Mouse (Mus musculus) right cerebral cortex, adult 2 months (tissue): ENCODE measurements around the gene Suclg2.

Experiments
- DNase-seq, 2 experiments: peaks; one replicate each; pipeline ENCODE4 v3.0.0; 2021 to 2022; ENCODE audit warnings: low spot score in 2 of 2

Gene Suclg2

DNA sequence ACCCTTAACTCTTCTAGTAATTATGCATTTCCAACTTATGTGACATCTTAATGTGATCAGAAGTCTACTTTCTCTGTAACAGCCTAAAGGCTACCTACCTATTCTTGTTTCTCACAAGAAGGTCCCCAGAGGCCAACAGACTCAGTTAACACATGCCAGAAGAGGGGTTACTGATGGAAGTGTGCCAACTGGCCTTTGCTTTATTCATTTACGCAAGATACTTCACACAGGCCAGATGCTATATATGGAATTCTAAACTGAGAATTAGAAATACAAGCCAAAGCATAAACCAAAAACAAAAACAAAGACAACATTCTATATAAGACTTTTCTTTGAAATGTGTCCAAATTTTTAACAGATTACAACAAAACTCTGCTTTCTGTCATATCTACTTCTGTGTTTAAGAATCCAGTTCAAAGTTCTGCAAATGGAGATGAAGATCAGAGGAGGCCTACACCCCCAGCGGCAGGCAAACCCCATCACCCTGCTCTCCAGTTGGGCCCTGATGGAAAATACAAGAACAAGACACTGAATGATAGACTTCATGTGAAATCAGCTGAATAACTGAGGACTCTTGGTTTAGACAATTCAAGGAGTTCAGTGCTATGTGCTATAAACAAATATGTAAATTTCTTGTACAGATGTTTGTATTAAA lies 155.1 kb downstream of the Suclg2 start:
- no peak for DNase-seq

DNA sequence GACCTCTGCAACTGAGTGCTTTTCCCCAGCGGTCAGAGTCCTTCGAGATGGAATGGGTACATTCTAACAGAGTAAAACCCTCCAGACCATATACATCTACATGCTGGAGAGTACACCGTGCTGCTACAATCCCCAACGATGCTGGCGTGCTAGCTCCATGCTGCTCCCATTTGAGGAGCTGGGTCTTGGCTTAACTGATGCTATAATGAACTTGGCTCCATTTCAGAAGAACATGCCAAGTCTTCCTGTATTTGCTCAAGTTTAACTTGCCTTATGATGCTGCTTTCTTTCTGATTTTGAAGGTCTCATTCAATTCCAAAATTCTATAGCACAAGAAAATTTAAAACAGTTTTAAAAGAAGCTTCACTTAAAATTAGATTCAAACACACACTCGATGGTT lies 162.3 kb downstream of the Suclg2 start:
- no peak for DNase-seq

DNA sequence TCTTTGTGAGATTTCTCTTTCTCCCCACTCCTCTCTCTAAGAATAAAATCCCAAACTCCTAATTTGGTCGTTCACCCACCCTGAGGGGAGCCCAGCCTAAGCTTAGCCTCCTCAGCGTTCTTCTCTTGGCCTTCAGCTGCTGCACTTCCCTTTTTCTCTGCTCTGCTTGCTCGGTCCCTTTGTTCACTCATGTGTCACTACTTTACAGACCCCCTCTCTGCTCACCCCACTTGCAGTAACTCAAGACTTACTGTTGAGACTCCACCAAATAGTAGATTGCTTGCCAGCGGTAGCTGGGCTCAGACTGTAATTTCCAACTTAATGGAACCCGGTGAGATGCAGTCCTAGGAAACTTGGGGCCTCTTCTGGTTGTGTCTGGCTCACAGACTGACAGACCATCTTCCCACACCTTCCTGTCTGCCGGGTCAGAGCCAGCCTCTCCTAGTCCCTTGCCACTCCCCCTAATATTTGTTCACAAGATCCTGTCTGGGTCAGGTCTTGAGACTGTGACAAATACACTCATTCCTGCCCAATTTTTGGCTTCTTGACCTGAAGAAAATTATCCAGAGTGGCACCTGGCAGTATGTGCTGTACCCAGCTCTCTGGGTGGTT lies 166.2 kb downstream of the Suclg2 start:
- no peak for DNase-seq

DNA sequence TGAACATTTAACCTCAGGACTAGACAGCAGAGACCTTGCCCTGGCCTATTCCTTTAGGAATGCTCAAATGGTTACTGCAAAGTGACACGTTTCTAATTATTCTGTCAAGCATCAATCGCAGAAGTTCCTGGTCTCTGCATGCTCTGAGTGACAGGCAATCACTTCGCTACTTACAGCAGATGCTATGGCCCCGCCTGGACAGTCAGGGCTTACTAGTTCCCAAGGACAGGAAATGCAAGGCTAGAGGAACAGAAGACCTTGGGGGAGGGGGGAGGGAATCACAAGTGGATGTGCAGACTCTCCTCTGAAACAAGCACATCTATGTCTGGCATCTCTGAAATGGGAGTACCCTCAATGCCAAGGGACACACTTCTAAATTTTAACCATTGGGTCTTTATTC lies 167.6 kb downstream of the Suclg2 start:
- DNase-seq: no peak

DNA sequence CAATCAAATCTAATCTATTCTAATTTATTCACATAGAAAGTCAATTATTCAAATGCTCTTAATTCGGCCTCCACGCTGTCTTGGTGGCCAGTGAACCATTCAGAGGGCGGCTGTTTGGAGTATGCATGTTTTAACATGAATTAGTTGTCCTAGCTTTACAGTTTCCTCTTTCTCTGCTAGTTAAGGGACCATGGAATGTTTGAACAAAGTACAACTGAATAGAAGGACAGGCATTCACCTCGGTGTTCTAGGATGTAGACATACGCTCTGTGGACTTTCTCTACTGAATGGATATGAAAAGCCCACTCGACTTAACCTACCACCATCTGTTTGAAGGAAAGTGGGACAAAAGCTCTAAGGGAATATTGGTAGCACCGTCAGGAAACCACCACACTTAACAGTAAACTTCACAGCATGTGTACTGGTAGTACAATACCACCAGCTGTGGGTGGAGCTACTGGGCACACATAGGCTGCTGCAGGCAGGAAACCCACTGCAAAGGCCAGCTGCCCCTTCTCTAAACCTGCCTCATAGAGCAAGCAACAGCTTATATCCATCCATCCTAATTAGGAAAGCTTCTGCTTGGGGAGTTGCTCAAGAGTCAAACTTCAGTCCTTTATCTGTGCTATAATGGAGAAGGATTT lies 172.3 kb downstream of the Suclg2 start:
- no peak for DNase-seq

DNA sequence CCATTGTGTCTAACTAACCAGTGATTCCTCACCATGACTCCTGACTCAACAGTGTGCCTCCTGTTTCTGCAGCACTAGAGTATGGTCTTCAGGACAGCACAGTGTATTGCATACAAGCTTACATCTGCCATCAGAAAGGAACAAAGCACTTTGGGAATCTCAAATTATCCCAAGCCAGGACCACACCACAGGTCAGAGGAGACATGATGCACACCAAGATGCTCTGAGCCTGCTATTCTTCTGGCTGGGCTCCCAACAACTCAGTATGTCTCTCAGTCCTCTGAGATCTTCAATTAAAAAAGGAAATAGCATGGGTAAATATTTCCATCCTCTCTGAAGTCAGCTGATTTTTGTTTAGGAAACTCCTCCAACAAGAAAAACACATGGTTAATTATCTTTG lies 172.9 kb downstream of the Suclg2 start:
- DNase-seq: no peak

DNA sequence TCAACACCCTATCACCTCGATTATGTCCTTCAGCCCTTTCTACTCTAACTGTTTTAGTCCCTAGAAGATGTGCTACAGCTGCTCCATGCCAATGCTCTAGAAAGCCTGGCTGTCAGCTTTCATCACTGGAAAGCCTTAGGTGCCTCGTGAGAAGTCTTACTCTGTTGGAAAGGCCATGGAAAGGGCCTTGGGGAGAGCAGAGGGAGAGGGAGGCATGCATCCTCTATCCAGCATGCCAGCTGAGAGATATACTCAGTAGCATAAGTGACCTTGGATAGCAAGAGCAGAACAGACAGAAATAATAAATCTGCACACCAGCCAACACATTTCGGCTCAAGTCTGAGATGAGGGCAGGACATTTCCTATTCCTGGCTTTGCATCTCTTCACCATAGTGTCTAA lies 173.3 kb downstream of the Suclg2 start:
- no peak for DNase-seq

DNA sequence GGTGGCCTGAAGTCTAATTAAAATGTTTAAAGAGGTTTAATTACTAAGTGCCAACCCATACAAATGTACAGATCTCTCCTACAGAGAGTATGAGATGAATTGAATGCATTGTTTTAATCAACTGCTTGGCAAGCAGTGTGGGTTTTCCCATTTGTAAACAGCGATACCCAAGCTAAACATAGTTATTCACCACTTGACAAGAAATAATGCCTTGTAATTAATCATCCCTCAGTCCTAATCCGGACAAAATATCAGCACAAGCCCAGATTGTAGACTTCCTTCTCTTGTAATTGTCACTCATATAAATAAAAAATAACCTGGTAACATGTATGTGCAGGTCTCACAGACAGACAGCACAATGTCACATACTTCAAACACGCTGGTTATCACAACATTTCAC lies 183.4 kb downstream of the Suclg2 start:
- no peak for DNase-seq

DNA sequence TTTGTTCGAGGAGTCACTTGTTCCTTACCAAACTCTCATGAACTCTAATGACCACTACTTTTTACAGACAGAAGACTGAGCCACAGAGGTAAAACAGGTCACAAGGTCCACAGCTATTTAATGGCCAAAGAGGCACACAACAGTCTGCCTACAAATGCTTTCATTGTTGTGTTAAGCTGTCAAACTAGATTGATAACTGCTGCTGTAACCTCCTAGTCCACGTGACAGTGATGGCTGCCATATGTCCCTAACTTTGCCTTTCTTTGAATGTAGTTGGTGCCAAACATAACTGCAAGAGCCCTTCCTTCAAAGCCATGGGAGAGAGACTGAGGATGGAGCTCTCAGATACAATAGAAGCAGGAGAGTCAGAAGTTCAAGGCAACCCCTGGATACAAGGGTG lies 198.8 kb downstream of the Suclg2 start:
- DNase-seq: no peak

DNA sequence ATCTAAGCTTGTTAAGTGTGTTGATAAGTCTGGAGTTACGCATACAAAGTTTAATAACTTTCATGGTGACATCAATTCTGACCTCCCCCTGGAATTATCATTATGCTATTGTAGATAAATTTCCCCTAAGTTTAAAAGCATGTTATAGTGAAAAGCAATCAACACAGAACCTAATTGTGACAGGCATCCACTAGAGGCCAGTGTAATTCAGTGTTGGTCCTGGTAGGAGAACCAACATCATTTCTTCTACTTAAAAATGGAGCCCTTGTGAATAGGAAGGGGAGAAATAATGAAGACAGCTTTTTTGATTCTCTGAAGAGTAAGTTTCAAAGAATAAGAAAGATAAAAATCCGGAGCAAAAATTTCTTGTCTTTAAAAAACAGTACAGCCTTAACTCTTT lies 200.2 kb downstream of the Suclg2 start:
- DNase-seq: peak in 1 of 2 experiments; percentile 10

DNA sequence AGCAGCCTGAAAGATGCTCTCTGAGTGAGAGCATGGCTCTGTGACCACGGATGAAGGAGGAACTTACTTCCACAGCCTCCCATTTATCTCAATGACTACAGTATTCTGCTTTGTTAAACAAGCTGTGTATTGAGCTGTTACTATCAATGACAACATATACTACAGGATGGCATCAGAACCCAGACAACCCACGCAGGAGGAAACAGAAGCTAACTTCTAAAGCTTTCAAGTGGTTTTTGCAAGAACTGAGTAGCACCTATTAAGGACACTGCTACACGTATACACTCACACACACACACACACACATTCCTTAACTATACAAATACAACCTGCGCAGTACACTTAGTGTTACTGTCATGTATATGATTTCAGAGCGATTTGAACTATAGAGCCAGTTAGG lies 202.9 kb downstream of the Suclg2 start:
- no peak for DNase-seq

DNA sequence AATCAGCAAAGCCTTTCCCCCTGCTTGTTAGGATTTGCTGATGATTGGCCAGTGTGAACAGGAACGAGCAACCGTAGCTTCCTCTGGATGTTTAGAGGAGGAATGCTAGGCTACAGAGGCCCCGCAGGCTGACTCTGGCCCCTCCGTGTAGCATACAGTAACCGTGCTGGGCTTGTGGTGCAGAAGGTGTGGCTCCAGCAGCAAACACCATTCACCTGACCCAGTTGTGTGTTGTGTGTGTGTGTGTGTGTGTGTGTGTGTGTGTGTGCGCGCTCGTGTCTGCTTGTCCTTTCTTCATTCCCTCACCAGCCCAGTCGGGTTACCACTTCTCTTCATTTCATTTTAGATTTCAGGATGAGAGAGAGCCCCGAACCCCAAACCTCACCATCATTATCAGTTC lies 203.9 kb downstream of the Suclg2 start:
- no peak for DNase-seq

DNA sequence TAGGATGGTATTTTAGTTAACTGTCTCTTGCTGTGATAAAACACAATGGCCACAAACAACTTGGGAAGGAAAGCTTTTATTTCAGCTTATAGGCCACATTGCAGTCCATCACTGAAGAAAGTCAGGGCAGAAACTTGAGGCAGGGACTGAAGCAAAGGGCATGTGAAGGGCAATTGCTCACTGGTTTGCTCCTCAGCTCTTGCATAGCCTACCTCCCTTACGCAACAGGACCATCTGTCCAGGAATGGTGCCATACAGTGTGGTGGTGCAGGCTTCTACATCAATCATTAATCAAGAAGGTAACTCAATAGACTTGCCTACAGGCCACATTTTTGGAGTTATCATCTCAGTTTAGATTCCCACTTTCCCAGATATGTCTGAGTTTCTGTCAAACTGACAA lies 206.9 kb downstream of the Suclg2 start:
- DNase-seq: no peak

DNA sequence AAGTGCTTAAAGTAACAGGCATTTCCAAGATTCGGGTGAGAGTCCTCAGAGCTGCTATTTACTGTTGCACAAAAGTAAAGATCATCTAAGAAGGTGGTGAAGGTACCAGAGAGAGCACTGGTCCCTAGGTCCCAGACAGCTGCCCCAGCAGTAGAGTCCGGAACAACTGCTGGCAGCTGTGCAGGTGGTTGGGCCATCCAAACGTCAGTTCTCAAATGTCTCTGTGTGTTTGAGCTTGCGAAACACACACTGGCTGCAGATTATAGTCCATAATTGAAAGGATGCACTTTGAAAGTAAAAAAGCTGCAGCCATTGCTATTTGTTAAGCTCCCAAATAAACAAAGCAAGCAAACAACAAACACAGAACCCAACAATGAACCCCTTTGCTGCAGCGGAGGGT lies 217.8 kb downstream of the Suclg2 start:
- DNase-seq: no peak

DNA sequence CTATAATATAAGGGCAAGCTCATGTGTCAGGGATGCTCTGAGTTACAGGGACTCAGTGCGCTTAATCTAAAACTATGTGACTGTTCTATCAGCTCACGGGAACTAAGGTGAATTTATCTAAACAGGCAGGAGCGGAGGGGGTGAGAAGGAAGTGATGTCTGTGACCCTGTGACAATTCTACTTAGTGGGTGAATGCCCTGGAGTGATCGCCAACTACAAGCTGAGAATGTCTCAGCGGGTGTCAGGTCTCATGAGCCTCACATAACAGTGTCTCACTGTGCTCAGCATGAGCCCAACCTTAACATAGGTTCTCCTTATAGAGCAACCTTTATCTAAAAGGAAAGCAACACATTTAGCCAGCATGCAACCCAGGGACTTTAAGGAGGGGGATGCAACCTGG lies 219.0 kb downstream of the Suclg2 start:
- no peak for DNase-seq

DNA sequence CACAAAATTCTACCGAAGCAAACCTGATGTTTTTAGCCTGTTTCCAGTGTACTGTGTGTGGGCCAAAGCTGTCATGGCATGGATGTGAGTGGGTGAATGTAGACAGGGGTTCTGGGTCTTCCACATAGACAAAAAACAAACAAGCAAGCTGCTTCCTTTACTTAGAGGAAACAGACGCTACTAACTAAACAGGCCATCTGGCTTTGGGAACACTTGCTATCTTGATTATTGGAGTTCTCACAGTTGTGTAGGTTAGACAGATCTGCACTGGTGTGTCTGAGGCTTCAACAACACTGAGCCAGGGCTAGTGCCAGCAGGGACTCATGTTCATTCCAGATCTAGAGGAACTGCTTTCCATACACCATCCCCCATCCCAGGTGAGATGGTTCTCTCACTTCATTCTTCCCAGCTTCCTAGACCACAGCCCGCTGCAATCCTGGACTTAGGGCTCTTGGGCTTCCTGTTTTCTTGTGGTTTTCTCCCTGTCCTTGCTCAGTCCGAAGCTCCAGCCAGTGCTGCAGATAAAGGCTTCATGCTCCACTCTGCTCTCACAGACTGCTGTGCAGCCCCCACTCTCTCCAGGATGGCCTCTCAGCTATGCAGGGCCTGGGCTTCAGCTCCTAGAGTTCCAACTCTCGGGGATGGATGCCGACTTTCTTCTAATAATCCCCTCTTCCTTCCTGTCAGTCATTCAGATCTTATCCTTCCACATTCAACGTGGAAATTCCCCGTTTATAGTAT lies 226.2 kb downstream of the Suclg2 start:
- DNase-seq: no peak

DNA sequence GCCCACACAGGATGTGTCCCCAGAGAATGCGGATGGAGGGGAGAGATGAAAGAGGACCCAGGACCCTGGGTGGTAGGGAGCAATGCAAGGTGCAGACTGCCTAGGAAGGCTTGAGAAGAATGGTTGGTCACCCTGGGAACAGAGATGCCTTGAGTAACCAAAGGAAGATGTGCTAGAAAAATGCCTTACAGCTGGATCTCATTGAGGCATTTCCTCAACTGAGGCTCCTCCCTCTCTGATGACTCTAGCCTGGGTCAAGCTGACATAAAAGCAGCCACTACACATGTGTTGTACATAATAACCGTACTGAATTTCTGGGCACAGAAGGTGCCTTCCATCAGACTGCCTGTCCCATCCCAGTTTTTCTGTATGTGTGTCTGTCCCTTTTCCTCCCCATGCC lies 227.6 kb downstream of the Suclg2 start:
- DNase-seq: no peak

DNA sequence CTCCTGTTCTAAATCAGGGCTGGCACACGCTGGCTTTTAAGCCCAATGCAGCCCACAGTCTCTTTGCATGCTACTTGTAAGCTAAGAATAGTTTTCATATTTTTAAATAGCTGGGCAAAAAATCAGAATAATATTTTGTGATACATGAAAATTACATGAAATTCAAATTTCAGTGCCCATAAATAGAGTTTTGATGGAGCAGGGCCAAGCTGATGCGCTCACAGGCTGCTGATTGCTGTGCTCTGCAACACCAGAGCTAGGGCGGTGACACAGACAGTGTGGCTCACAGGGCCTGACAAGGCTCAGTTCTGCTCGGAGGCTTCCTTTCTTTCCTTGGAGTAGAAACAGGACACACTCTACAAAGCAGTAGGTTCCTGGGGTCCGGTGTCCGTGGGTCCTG lies 232.8 kb downstream of the Suclg2 start:
- peak in 1 of 2 experiments; percentile 10 for DNase-seq

DNA sequence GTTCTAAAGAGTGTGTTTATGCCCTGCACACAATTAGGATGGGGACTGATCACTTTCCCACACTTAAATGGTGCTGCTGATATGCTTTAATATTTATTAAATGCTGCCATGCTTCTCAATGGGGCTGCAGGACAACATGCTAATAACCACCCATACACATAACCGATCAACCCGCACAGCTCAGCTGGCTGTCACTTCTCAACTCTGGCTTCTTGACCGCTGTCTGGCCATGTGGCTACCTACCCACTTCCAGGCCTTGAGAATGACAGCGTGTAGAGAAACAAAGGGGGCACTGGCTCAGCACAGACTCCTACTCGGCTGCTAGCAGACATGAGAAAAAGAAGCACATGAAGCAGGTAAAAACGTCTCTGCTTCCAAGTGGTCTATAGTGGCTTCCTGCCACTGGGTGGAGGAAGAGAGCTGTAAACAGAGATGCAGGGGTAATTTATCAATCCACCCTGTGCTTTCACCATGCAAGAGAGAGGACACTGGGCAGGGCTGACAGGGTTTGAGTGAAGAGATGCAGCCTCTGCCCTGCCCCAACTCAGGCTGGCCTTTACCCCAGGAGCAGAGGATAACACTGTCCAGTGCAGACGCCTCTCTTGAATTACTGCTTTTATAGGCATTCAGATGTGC lies 234.3 kb downstream of the Suclg2 start:
- DNase-seq: peak; percentile 72 to 77

DNA sequence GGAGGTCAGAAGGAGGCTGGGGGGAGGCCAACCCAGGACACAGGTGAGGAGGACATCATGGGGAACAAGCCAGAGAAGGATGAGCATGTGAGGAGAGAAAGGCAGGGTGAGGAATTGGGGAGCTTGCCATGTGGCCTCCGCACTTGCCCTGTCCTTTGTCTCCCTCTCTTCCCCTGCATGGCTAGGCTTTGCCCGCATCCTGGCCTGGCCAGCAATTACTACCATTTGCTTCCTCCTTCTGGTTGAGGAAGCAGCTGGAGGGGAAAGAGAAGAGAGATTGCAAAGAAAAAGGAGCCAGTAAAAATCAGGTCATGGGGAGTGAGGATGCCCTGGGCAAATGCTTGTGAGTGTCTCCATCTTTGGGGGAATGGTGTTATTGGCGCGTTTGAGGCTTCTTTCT lies 234.9 kb downstream of the Suclg2 start:
- no peak for DNase-seq

DNA sequence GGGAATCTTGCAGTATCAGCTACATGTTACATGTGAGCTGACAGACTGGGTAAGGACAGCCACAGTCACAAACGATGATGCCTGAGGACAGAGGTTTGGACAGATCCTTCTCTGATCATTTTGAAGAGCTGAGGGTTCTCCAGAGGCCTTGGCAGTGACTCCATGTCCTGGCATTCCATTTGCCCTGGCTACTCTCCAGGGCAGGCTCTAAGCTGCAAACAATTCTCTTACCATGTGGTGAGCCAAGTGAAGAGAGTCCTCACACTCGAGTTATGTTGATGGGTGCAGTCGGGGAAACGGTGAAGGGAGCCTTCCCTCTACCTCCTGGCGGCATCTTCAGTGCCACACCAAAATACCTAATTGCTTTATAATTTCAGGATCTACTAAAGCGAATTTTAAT lies 235.5 kb downstream of the Suclg2 start:
- no peak for DNase-seq

DNA sequence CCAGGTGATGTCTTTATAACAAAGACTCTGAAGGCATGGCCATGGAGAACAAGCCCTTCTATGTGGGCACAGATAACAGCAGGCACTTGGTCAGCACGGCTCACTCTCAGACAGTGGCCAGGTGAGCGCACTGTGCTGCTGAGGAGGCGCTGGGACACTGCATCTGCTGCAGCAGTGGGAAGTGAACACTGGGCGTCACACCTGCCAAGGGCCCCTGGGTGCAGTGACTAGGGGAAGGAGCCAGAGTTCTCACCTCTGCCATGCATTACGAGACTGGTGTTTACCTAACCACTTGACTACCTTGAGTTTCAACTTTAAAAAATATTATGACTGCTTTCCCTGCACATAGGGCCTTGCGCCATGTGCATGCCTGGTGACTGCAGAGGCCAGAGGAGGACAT lies 238.8 kb downstream of the Suclg2 start:
- DNase-seq: no peak
